Mouse (Mus musculus): Measurements from ENCODE around the gene Tbc1d22b.
A peak's percentile ranks its signal among the peaks of the same experiment; 100 is the strongest.

DNA sequence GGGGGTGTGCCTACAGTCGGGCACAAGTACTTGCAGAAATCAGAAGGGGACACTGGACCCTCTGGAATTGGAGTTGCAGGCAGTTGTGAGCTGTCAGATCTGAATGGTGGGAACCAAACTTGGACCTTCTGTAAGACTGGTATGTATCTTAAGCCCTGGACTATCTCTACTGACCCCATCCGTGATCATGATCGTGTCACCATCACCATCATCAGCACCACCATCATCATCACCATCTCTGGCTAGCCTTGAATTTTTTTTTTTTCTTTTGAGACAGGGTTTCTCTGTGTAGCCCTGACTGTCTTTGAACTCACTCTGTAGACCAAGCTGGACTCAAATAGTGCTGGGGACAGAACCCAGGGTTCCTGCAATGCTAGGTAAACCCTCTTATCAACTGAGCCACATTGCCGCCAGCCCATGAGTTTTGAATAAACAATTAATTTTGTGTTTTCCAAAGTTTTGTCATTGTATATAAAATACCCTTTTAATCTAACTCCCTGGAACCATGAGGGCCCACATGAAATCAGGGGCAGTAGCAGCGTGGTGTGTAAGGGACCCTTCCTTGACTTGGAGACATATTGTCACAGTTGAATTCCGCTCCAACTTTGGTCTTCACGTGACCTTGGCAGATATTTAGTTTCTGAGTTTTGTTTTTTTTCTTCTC lies 47.4 kb upstream of the Tbc1d22b start:
- 0 out of 4 replicates have a peak, but pooled peaks of 1 of the 2 experiments have one; percentile 5 for TF ChIP-seq POLR2A (IDR thresholded peaks at IDR 0.05; ENCODE audit: control insufficient read depth in 1 of 2, insufficient read depth in 1 of 2, low read depth in 1 of 2, low read length in 2 of 2, poor library complexity in 1 of 2)
- TF ChIP-seq MYB (IDR thresholded peaks at IDR 0.05; ENCODE audit: low read depth, low read length): no peak
- TF ChIP-seq EP300 (IDR thresholded peaks at IDR 0.05; ENCODE audit: low read depth in 1 of 2, low read length in 2 of 2): peak in 1 of 2 experiments; percentile 51; a peak in 1 of 4 replicates
- no peak for TF ChIP-seq POLR2AphosphoS2 (IDR thresholded peaks at IDR 0.05; ENCODE audit: low read length)
- peak; percentile 79 for TF ChIP-seq ZNF384 (IDR thresholded peaks at IDR 0.05; ENCODE audit: low read depth, low read length)
- no peak for TF ChIP-seq NRF1 (IDR thresholded peaks at IDR 0.05; ENCODE audit: insufficient read depth, low read depth, low read length, poor library complexity, severe bottlenecking)
- no peak for TF ChIP-seq CTCF (IDR thresholded peaks at IDR 0.05 in 2 of 3, conservative IDR thresholded peaks at IDR 0.05 in 1 of 3; ENCODE audit: control insufficient read depth in 1 of 3, insufficient read depth in 1 of 3, low read depth in 2 of 3, low read length in 3 of 3, poor library complexity in 1 of 3, severe bottlenecking in 1 of 3)

All from MEL (cell line).